Mouse (Mus musculus) stomach, postnatal 0 days (tissue): ENCODE measurements at regions not wholly inside any gene's neighbourhood (a gene's known extent, or its start where the extent isn't known, plus 50 kb on each side); places are given as distances from the start of the nearest gene placed in this dataset.

Experiments used
- CTCF ChIP-seq: IDR thresholded peaks from 2 replicates; pipeline ENCODE4 v1.5.1; 2016; ENCODE audit warnings: antibody characterized with exemption, low read depth, mild to moderate bottlenecking, moderate library complexity
- EP300 ChIP-seq: optimal IDR thresholded peaks from 2 replicates; pipeline ENCODE3; 2016; ENCODE audit warnings: antibody characterized with exemption

DNA sequence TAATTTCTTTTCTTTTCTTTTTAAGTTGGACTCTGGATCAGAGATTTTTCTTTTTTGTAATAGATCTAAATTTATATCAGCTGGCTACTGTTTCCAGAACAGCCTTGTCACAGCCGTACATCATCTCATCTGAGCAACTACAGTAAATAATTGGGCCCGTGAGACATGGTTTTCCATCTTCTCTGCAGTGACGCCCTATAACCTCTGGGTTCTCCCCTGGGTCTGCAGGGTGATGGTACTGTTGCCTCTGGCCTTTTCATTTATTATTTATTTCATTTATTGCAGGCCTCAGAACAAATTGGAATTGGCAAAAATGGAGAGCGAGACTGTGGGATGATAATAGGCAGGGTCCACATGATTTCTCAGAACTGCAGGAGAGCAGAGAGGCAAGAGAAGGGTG, 406.3 kb upstream of the Fam92a start:
- no peak for TF ChIP-seq CTCF
- no peak for TF ChIP-seq EP300
